Mouse (Mus musculus): Measurements from ENCODE around the gene Ces1f.

The Ces1f gene

DNA sequence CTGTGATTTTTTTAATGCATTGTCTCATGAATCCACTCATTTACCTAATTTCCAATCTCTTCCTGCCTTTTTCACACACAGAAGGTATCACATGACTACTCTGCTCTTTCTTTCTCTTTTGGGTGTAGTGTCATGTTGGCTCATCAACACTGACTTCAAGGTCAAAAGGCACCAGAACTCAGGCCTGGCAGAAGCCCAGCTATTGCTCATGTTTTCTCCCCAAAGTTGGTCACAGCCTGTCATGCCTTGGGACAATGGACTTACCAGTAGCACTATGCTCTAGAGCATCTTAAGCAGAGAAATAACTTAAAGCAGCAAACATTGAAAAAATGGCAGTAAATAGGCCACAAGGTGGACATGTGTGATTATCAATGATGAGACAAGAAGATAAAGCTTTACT is 68.5 kb downstream of the Ces1f start:
- DNase-seq (ENCODE audit: low read depth in 1 of 2, low spot score in 2 of 2) = no peak

Data from monocyte, adult 2 months (primary cell).